Mouse (Mus musculus): ENCODE data around the gene Fam174b. TPM values are rescaled to one million over a fixed set of nuclear protein-coding genes. Genes with fewer than 3 reads are reported as not detected.

The Fam174b gene
- polyA plus RNA-seq, 1 experiment from 2014 or later = 35.7 TPM

DNA sequence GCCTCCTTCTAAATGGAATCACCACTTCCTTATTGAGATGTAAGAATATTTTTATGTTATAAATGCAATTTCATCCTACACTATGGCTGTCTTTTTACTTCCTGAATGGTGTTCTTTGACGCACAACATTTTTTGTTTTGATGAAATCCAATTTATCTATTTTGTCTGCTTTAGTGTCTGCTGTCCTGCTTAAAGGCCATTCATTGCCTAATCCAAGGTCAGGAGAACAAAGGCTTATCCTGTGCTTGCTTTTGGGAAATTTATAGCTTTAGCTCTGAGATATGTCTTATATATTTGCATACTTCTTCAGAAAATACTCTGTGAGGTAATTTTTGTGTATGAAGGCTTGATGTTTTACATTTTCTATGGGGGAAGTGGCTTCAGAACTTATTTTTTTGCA lies 13.5 kb downstream of the Fam174b start:
- Histone ChIP-seq H3K4me2 (no peak overlapping the region), H3K9me3 (no peaks in the 10 kb centered on the region), H3K9ac (no peak overlapping the region), H3K36me3 (no peaks in the 10 kb centered on the region), H3K27me3 (no peaks in the 10 kb centered on the region), H3K27ac (no peak overlapping the region), H3K4me3 (no peak overlapping the region), H3K4me1 (replicated peaks) (peaks cover 5% of the 10 kb centered on the region; the same call in 1 of the 2 replicates)
- no peak for ATAC-seq (ENCODE audit: low FRiP score)
- 96% methylated on average over 1 of the region's 1 CpGs for WGBS

DNA sequence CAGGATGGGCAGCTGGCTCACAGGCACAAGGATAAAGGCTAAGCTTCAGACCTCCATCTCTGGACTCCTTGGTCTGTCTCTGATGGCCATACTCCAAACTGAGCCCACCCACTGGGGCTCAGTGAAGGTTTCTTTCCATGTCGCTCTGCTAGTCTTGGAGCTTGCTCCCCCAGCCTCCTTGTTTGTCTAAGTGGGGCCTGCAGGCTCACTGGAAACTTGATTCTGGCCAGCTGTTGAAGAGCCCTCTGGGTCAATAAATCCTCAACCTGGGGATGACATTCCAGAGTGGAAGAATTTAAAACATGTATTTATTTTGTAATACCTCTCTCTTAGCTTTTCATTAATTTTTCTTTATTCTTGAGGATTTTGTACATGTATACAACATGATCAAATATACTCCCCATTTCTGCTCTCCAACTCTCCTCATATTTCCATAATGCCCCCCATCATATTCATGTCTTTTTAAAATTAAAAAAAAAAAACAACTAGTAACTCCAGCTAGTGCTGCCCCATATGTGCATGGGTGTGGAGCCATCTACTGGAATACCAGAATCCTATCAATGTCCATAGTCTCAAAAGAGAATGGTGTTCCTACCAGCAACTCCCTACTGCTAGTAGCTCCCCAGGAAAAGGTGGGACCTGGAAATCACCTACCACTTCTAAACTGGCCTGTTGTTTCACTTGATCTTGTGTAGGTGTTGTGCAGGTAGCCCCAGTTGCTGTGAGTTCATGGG lies 15.4 kb downstream of the Fam174b start:
- Histone ChIP-seq H3K27ac (no peak overlapping the region), H3K36me3 (no peaks in the 10 kb centered on the region), H3K27me3 (no peaks in the 10 kb centered on the region), H3K9ac (no peak overlapping the region), H3K4me2 (no peak overlapping the region), H3K4me1 (replicated peaks) (peaks cover 5% of the 10 kb centered on the region; the same call in 1 of the 2 replicates), H3K4me3 (no peak overlapping the region), H3K9me3 (no peaks in the 10 kb centered on the region)
- 83% methylated on average over 1 of the region's 1 CpGs for WGBS
- ATAC-seq (ENCODE audit: low FRiP score) = no peak

DNA sequence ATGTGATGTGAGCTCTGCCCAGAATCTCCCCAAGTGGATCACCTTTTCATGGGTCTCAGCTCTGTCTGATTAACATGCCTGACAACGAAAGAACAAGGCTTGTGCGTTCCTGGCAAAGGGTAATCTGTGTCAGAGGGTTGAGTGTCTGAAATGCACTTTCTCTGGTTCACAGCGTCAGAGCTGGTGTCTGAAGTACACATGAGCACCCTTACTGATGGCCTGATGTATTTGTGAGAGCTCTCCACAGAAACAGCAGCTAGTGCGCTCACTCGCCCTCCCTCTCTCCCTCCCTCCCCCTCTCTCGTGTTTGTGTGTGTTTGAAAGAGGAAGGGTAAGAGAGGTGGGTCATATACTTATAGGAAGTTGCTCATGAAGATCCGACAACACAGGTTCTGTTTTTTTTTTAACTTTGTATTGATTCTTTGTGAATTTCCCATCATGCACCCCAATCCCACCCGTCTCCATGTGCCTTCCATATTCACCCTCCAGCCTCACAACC lies 21.6 kb downstream of the Fam174b start:
- no peaks in the 10 kb centered on the region; the same call in 1 of the 2 replicates for H3K9me3 ChIP-seq
- 83% methylated on average over 8 of the region's 8 CpGs for WGBS
- H3K36me3 ChIP-seq = no peaks in the 10 kb centered on the region
- no peak overlapping the region for H3K27ac ChIP-seq
- no peaks in the 10 kb centered on the region for H3K4me1 ChIP-seq (replicated peaks)
- no peak overlapping the region for H3K4me3 ChIP-seq
- ATAC-seq (ENCODE audit: low FRiP score) = no peak
- no peaks in the 10 kb centered on the region for H3K27me3 ChIP-seq
- H3K9ac ChIP-seq = no peak overlapping the region
- no peak overlapping the region for H3K4me2 ChIP-seq

DNA sequence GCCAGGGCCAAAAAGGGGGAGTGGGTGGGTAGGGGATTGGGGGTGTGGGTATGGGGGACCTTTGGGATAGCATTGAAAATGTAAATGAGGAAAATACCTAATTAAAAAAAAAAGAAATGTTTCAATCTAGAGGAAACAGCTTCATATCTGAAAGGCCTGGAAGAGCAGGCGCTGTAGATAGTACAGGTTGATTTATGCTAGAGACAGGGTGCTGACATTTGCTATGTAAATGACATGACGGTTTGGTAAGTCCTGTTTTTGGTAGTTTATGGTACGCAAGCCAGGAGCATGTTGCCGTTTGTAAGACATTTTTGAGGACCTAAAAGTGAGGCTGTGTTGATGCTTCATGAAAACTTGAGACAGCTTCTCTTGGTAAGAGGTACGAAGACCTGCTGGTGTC lies 24.6 kb downstream of the Fam174b start:
- Histone ChIP-seq H3K4me3 (no peak overlapping the region), H3K4me1 (replicated peaks) (no peaks in the 10 kb centered on the region), H3K9me3 (no peaks in the 10 kb centered on the region; the same call in 1 of the 2 replicates), H3K4me2 (no peak overlapping the region), H3K27ac (no peak overlapping the region), H3K36me3 (peaks cover 5% of the 10 kb centered on the region), H3K27me3 (no peaks in the 10 kb centered on the region), H3K9ac (no peak overlapping the region)
- no peak for ATAC-seq (ENCODE audit: low FRiP score)
- WGBS = 93% methylated on average over 5 of the region's 5 CpGs

DNA sequence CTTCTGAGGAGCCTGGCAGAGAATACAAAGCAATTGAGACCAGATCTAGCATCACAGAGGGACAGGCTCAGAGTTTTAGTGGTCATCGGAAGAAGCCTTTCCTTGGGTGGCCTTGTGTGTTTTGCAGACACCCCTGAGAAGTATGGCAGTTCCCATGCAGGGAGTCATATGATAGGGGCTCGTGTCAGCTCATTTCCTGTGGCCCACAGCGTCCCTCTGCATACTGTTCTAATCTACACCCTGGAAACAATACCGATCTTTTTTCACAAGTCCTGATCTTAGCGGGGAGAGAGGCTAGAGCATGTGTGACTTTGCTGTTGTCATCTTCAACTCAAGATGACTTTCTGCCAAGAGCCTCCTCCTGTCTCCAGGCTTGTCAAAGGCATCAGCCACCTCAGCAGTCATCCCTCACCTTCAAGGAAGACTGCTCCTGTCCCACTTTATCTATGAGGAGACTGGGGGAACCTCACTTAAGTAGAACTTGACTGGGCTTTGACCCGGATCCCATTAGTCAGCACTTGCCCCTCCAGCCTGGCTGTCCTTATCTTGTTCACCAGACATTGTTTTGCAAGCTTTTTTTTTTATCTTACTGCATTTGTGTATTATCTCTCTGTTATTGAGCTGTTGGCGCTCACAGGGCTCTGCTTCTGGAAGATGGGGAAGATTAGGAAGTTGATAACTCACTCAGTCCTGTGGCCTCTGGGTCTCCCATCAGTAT lies 25.2 kb downstream of the Fam174b start:
- H3K27ac ChIP-seq = no peak overlapping the region
- no peaks in the 10 kb centered on the region for H3K4me1 ChIP-seq (replicated peaks)
- WGBS = 83% methylated on average over 7 of the region's 7 CpGs
- no peak for ATAC-seq (ENCODE audit: low FRiP score)
- H3K4me2 ChIP-seq = no peak overlapping the region
- no peaks in the 10 kb centered on the region; the same call in 1 of the 2 replicates for H3K9me3 ChIP-seq
- no peak overlapping the region for H3K4me3 ChIP-seq
- H3K9ac ChIP-seq = no peak overlapping the region
- H3K27me3 ChIP-seq = no peaks in the 10 kb centered on the region
- peaks cover 5% of the 10 kb centered on the region for H3K36me3 ChIP-seq

DNA sequence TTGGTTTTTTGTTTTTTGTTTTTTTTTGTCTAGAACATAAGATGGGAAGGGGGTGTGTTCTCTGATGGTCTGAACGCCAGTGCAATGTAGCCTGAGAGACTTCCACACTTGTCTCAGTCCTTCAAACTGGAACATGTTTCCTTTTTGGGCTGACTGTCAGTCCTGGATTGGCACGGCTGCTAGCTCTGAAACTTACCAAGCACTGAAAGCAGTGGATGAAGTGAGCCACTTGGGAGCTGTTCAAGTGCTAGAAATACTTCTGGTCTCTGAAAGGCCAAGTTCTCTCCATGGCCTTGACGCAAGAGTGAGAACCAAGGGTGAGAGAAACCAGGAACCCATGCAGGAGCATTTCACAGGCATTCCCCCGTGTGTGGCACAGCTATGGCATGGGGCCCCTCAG lies 29.1 kb downstream of the Fam174b start:
- no peak for ATAC-seq (ENCODE audit: low FRiP score)
- WGBS = 95% methylated on average over 4 of the region's 4 CpGs

DNA sequence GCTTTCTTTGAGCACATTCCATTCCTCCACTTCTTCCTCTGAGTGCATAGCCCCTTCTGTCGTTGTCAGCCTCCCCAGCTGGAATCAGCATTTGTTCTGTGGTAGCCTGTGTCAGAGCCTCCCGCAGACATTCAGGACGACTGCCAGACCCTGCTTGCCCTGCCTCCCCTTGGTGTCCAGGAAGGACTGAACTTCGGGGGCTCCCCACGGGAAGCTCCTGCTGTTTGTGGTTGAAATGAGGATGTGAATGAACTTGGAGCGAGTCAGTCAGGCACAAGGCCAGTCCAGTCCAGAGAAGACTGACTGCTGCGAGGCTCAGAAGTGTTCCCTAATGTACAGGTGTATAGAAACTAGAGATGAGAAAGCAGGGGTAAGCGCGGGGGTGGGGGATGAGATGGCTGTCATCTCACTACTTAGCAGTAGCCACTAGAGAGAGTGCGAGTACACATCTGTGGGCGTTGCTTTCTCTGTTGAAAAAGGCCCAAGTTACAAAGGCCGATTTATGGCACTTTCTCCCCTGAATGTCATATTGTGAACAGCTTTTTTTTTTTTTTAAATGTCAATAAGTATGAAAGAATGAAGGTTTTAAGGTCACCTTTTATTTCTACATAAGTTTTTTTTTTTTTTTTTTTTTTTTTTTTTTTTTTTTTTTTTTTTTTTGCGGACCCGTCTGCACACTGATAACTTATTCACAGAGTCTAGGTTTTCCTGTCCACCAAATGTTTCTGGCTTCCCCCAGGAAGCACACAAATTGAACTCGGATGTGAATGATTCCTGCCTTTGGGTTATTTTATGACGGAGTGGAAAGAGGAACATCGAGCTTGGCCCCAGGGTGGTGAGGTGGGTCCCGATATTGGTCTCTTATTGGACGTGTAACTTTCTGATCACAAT lies 31.5 kb downstream of the Fam174b start:
- ATAC-seq (ENCODE audit: low FRiP score) = peak; percentile 52
- H3K4me2 ChIP-seq = 0 out of 2 replicates have a peak overlapping the region, but pooled peaks have one; percentile 29
- H3K9me3 ChIP-seq = no peaks in the 10 kb centered on the region
- peaks cover 12% of the 10 kb centered on the region for H3K36me3 ChIP-seq
- peaks cover 19% of the 10 kb centered on the region for H3K4me1 ChIP-seq (replicated peaks)
- WGBS = 37% methylated on average over 19 of the region's 19 CpGs
- H3K4me3 ChIP-seq = no peak overlapping the region
- no peaks in the 10 kb centered on the region for H3K27me3 ChIP-seq
- H3K27ac ChIP-seq = peak overlapping the region; percentile 52
- no peak overlapping the region for H3K9ac ChIP-seq

More for the DNA sequence above, 29.1 kb downstream of the Fam174b start:
- Histone ChIP-seq H3K27ac (no peak overlapping the region), H3K36me3 (peaks cover 5% of the 10 kb centered on the region), H3K4me1 (replicated peaks) (peaks cover 16% of the 10 kb centered on the region), H3K27me3 (no peaks in the 10 kb centered on the region), H3K4me2 (no peak overlapping the region), H3K4me3 (no peak overlapping the region), H3K9me3 (no peaks in the 10 kb centered on the region), H3K9ac (no peak overlapping the region)

DNA sequence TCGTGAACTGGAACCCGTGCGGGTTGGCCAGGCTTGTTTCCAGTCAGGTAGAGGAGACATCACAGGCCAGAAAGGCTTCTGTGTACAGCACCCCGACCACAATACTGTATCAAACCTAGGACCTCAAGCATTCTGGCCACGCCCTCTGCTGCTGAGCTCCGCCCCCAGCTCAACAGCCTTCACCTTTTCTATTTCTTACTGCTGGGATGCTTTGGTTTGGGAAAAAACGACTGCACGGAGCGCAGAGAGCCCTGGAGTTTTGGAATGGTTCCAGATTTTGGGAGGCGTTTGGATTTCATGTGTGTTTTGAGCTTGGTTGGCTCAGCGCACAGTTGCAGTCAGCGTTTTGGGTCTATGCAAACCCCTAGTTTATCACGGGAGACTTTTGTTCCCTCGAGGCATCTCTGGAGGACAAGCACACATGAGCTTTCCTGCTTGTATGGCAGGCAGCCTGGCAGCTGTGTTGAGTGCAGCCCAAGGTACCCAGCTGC lies 32.2 kb downstream of the Fam174b start:
- H3K36me3 ChIP-seq = peaks cover 12% of the 10 kb centered on the region
- peaks cover 19% of the 10 kb centered on the region for H3K4me1 ChIP-seq (replicated peaks)
- 68% methylated on average over 14 of the region's 14 CpGs for WGBS
- no peak overlapping the region for H3K27ac ChIP-seq
- H3K27me3 ChIP-seq = no peaks in the 10 kb centered on the region
- H3K9ac ChIP-seq = no peak overlapping the region
- H3K9me3 ChIP-seq = no peaks in the 10 kb centered on the region
- no peak overlapping the region for H3K4me3 ChIP-seq
- H3K4me2 ChIP-seq = 0 out of 2 replicates have a peak overlapping the region, but pooled peaks have one; percentile 10
- ATAC-seq (ENCODE audit: low FRiP score) = no peak

DNA sequence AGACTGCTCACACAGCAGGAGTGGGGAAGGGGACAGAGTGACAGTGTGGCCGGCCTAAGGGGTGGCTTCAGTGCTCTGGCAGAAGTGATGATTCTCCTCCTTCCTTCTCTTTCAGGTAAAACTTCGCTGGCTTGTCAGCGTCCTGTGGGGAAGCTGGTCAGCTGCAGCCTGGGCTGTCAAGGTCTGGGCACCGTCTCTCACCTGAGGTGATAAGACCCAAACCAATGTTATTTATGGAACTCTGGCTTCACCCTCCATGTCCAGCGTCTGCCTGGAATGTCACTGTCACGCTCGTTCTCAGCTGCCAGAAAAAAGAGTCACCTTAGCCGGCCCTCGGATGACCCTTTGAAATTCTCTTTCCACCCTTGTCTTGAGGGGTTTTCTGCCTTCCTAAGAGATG lies 34.7 kb downstream of the Fam174b start:
- Histone ChIP-seq H3K27me3 (no peaks in the 10 kb centered on the region), H3K4me3 (no peak overlapping the region), H3K4me2 (no peak overlapping the region), H3K4me1 (replicated peaks) (peaks cover 19% of the 10 kb centered on the region), H3K9ac (no peak overlapping the region), H3K27ac (no peak overlapping the region), H3K36me3 (peaks cover 8% of the 10 kb centered on the region; the same call in 1 of the 2 replicates), H3K9me3 (no peaks in the 10 kb centered on the region)
- 83% methylated on average over 9 of the region's 9 CpGs for WGBS
- ATAC-seq (ENCODE audit: low FRiP score) = no peak

DNA sequence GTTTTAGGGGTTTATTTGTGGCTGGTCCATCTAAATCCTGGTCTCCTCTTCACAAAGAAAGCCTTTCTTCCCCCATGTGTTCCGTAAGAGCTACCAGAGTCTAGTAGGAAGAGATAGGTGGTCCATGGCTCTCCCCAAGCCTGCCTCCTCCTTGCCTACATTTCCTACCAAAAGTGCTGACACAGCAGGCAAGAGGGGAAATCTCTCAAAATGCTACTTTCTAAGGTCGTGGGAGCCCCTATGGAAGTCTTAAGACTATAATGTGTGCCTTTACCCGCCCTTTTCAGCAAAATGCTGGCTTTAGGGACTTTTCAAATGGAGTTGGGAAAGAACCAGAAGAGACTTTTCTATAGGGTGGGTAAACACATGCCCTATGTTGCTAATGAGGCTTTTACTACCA lies 37.7 kb downstream of the Fam174b start:
- Histone ChIP-seq H3K4me3 (no peak overlapping the region), H3K27me3 (no peaks in the 10 kb centered on the region), H3K4me1 (replicated peaks) (peaks cover 6% of the 10 kb centered on the region; the same call in 1 of the 2 replicates), H3K4me2 (no peak overlapping the region), H3K9me3 (no peaks in the 10 kb centered on the region), H3K36me3 (peaks cover 8% of the 10 kb centered on the region; the same call in 1 of the 2 replicates), H3K9ac (no peak overlapping the region), H3K27ac (no peak overlapping the region)
- WGBS = 80% methylated on average over 3 of the region's 3 CpGs
- ATAC-seq (ENCODE audit: low FRiP score) = no peak

DNA sequence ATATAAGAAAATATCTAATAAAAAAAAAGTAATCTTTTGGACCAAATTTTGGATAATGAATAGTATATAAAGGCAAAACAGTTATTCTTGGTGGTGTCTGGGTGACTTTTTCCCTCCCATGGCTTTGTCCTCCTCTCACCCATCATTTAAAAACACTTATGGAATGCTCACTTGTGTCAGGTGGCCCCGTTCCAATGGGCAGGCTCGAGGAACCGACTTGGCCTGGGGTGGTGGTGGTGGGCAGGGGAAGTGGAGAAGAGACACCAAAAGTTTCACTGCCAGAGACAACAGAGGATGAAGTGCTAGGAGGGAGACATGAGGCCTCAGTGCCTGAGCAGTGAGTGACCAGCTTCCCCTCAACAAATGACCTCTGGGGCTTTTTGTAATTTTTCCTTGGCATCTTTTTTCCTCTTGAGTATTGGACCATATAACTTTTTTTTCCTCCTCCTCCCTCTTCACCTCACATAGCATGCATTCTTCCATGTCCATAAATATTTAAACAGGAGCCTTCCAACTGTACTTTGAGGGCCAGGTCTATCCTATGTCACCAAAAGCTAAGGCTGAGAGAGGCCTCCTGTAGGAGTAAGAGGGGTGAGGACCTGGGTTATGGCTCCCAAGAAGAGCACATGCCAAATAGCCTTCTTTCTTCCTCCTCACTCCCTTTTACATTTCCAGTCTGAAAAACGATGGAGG lies 44.8 kb downstream of the Fam174b start:
- ATAC-seq (ENCODE audit: low FRiP score) = no peak
- WGBS = 86% methylated on average over 4 of the region's 4 CpGs
- H3K9me3 ChIP-seq = no peaks in the 10 kb centered on the region
- no peaks in the 10 kb centered on the region for H3K4me1 ChIP-seq (replicated peaks)
- no peak overlapping the region for H3K4me3 ChIP-seq
- H3K27ac ChIP-seq = no peak overlapping the region
- H3K27me3 ChIP-seq = no peaks in the 10 kb centered on the region
- H3K4me2 ChIP-seq = no peak overlapping the region
- no peaks in the 10 kb centered on the region for H3K36me3 ChIP-seq
- H3K9ac ChIP-seq = no peak overlapping the region

Measured in hindbrain, embryonic 13.5 days (tissue).